Mouse (Mus musculus): ENCODE results near the gene Ubash3b.

- TF ChIP-seq CTCF (IDR thresholded peaks at IDR 0.05; ENCODE audit: extremely low read depth, insufficient read length, insufficient replicate concordance, low read depth, low read length) = no peak
- TF ChIP-seq POLR2A (IDR thresholded peaks at IDR 0.05; ENCODE audit: low read depth, low read length) = no peak
These were observed 113.8 kb downstream of the Ubash3b start for GRCm38 (mm10) chr9:41047654-41048053.
